Mouse (Mus musculus): ENCODE data around the gene Slc44a5. TPM values are rescaled to one million over a fixed set of nuclear protein-coding genes. Genes with fewer than 3 reads are reported as not detected.

Slc44a5 gene
- polyA plus RNA-seq, 1 experiment from 2014 or later = 0.56 TPM

DNA sequence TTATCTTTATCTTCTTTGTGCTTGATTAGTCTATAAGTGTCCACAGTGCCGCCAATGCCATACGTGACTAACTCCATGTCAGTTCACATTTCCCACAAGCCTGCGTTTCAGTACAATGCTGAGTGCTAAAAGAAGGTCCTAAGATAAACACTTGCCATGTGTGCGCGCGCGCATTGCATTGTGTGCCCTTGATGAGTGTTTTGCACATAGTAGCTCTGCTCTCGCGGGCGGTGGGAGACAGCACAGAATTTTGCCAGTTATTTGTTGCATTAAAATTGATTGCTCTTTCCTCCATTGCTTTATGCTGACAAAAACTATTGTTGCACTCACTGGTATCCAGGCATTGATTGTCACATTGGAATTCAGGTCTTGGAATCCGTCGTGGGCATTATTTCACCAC is 108.5 kb downstream of the Slc44a5 start:
- no peaks in the 10 kb centered on the region for H3K36me3 ChIP-seq (ENCODE audit: control insufficient read depth, insufficient read depth)
- H3K9ac ChIP-seq (ENCODE audit: low read length) = no peak overlapping the region
- peak; percentile 79; the same call in 1 of the 2 replicates for ATAC-seq (replicated peaks; ENCODE audit: extremely low read depth, insufficient read depth, low FRiP score)
- H3K27ac ChIP-seq (ENCODE audit: low read length) = peak overlapping the region; percentile 17; the same call in 1 of the 2 replicates
- no peak overlapping the region for H3K4me3 ChIP-seq (ENCODE audit: low read length)
- H3K4me2 ChIP-seq (ENCODE audit: low read depth, low read length) = no peak overlapping the region
- H3K27me3 ChIP-seq (ENCODE audit: control insufficient read depth, insufficient read depth, low read length) = no peaks in the 10 kb centered on the region
- no peaks in the 10 kb centered on the region for H3K9me3 ChIP-seq (replicated peaks; ENCODE audit: control insufficient read depth, low read length)
- H3K4me1 ChIP-seq (ENCODE audit: control insufficient read depth, insufficient read depth, low read length) = no peaks in the 10 kb centered on the region
- WGBS = 59% methylated on average over 12 of the region's 12 CpGs

DNA sequence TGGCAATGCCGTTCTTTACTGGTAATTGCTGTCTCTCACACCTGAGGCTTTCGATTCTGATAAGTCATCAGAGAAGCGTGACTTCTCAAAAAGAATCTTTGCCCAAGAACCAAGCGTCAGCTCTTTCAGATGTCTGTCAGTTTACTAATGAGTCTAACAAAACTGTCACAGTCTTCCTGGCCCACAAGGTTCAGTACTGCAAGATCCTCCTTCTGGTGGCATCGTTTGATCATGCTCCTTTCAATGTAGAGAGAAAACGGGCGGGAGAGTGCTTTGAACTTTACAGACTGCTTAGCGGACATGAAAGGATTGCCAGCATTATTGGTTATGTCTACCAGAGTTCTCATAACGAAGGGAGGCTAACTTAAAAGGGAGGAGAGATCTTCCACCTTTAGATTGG is 109.0 kb downstream of the Slc44a5 start:
- H3K4me1 ChIP-seq (ENCODE audit: control insufficient read depth, insufficient read depth, low read length) = no peaks in the 10 kb centered on the region
- H3K36me3 ChIP-seq (ENCODE audit: control insufficient read depth, insufficient read depth) = no peaks in the 10 kb centered on the region
- no peaks in the 10 kb centered on the region for H3K27me3 ChIP-seq (ENCODE audit: control insufficient read depth, insufficient read depth, low read length)
- WGBS = 62% methylated on average over 9 of the region's 9 CpGs
- no peak overlapping the region for H3K9ac ChIP-seq (ENCODE audit: low read length)
- H3K9me3 ChIP-seq (replicated peaks; ENCODE audit: control insufficient read depth, low read length) = no peaks in the 10 kb centered on the region
- 0 out of 2 replicates have a peak overlapping the region, but pooled peaks have one; percentile 17 for H3K27ac ChIP-seq (ENCODE audit: low read length)
- H3K4me2 ChIP-seq (ENCODE audit: low read depth, low read length) = no peak overlapping the region
- H3K4me3 ChIP-seq (ENCODE audit: low read length) = no peak overlapping the region
- ATAC-seq (replicated peaks; ENCODE audit: extremely low read depth, insufficient read depth, low FRiP score) = no peak

GRCm38 (mm10) chr3:154082961-154083360 is 109.7 kb downstream of the Slc44a5 start:
- H3K4me2 ChIP-seq (ENCODE audit: low read depth, low read length) = no peak overlapping the region

GRCm38 (mm10) chr3:154089996-154090395 is 116.8 kb downstream of the Slc44a5 start:
- no peak for ATAC-seq (replicated peaks; ENCODE audit: extremely low read depth, insufficient read depth, low FRiP score)
- no peak overlapping the region for H3K4me2 ChIP-seq (ENCODE audit: low read depth, low read length)
- H3K9ac ChIP-seq (ENCODE audit: low read length) = no peak overlapping the region
- H3K4me3 ChIP-seq (ENCODE audit: low read length) = no peak overlapping the region
- no peak overlapping the region for H3K27ac ChIP-seq (ENCODE audit: low read length)
- H3K9me3 ChIP-seq (replicated peaks; ENCODE audit: control insufficient read depth, low read length) = no peaks in the 10 kb centered on the region
- H3K27me3 ChIP-seq (ENCODE audit: control insufficient read depth, insufficient read depth, low read length) = no peaks in the 10 kb centered on the region
- no peaks in the 10 kb centered on the region for H3K36me3 ChIP-seq (ENCODE audit: control insufficient read depth, insufficient read depth)
- 75% methylated on average over 5 of the region's 5 CpGs for WGBS
- H3K4me1 ChIP-seq (ENCODE audit: control insufficient read depth, insufficient read depth, low read length) = no peaks in the 10 kb centered on the region

More at GRCm38 (mm10) chr3:154082961-154083360, 109.7 kb downstream of the Slc44a5 start:
- Histone ChIP-seq H3K4me3 (ENCODE audit: low read length) (no peak overlapping the region), H3K36me3 (ENCODE audit: control insufficient read depth, insufficient read depth) (no peaks in the 10 kb centered on the region), H3K9me3 (replicated peaks; ENCODE audit: control insufficient read depth, low read length) (no peaks in the 10 kb centered on the region), H3K27ac (ENCODE audit: low read length) (no peak overlapping the region), H3K27me3 (ENCODE audit: control insufficient read depth, insufficient read depth, low read length) (no peaks in the 10 kb centered on the region), H3K4me1 (ENCODE audit: control insufficient read depth, insufficient read depth, low read length) (no peaks in the 10 kb centered on the region), H3K9ac (ENCODE audit: low read length) (no peak overlapping the region)
- 72% methylated on average over 7 of the region's 7 CpGs for WGBS
- no peak for ATAC-seq (replicated peaks; ENCODE audit: extremely low read depth, insufficient read depth, low FRiP score)

DNA sequence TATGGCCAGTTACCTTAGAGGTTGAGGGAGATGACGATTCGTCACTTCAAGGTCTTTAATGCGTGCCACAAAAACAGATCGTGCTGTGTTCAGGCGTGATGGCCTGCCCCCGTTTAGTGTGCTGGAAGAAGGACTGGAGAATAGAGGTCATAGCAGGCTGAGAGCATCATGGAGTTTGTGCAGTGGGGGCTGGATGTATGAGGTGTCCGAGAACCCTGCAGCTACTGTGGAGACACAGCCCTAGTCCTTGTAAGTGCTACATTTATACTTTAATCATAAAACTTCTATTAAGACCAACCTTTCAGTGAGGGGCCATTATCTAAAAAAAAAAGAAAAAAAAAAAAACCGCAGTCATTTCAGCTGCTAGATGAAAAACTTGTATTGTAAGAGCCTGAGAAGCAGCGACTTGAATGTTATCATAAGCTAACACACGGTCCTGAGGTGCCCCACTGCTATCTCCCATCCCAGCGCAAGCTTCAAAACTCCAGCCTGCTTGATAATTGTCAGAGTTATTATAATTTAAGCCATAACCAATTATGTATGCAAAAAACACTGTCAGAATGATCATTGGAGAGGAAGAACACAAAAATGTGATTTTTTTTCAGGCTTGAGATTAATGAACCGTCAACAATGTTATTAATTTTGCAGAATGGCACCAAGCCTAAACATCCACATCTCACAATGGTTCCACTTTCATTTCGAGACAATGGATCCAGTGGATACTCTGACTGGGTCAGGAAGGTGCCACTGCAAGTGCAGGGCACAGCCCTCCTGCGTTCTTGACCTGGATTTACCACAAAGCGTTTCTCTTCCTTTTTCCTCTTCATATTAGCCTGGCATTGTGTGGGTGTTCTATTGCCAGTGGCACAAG is 118.5 kb downstream of the Slc44a5 start:
- Histone ChIP-seq H3K27ac (ENCODE audit: low read length) (no peak overlapping the region), H3K9me3 (replicated peaks; ENCODE audit: control insufficient read depth, low read length) (no peaks in the 10 kb centered on the region), H3K9ac (ENCODE audit: low read length) (no peak overlapping the region), H3K27me3 (ENCODE audit: control insufficient read depth, insufficient read depth, low read length) (no peaks in the 10 kb centered on the region), H3K4me1 (ENCODE audit: control insufficient read depth, insufficient read depth, low read length) (no peaks in the 10 kb centered on the region), H3K4me2 (ENCODE audit: low read depth, low read length) (no peak overlapping the region), H3K36me3 (ENCODE audit: control insufficient read depth, insufficient read depth) (no peaks in the 10 kb centered on the region), H3K4me3 (ENCODE audit: low read length) (no peak overlapping the region)
- no peak for ATAC-seq (replicated peaks; ENCODE audit: extremely low read depth, insufficient read depth, low FRiP score)
- 68% methylated on average over 15 of the region's 15 CpGs for WGBS

GRCm38 (mm10) chr3:154092466-154092865 is 119.2 kb downstream of the Slc44a5 start:
- H3K36me3 ChIP-seq (ENCODE audit: control insufficient read depth, insufficient read depth) = no peaks in the 10 kb centered on the region
- H3K4me2 ChIP-seq (ENCODE audit: low read depth, low read length) = peak overlapping the region; percentile 45
- no peaks in the 10 kb centered on the region for H3K27me3 ChIP-seq (ENCODE audit: control insufficient read depth, insufficient read depth, low read length)
- H3K9ac ChIP-seq (ENCODE audit: low read length) = no peak overlapping the region
- no peaks in the 10 kb centered on the region for H3K9me3 ChIP-seq (replicated peaks; ENCODE audit: control insufficient read depth, low read length)
- WGBS = 47% methylated on average over 7 of the region's 7 CpGs
- no peak overlapping the region for H3K27ac ChIP-seq (ENCODE audit: low read length)
- no peak for ATAC-seq (replicated peaks; ENCODE audit: extremely low read depth, insufficient read depth, low FRiP score)
- no peaks in the 10 kb centered on the region for H3K4me1 ChIP-seq (ENCODE audit: control insufficient read depth, insufficient read depth, low read length)
- no peak overlapping the region for H3K4me3 ChIP-seq (ENCODE audit: low read length)

GRCm38 (mm10) chr3:154093745-154094322 is 120.6 kb downstream of the Slc44a5 start:
- Histone ChIP-seq H3K36me3 (ENCODE audit: control insufficient read depth, insufficient read depth) (no peaks in the 10 kb centered on the region), H3K4me2 (ENCODE audit: low read depth, low read length) (no peak overlapping the region), H3K9ac (ENCODE audit: low read length) (no peak overlapping the region), H3K9me3 (replicated peaks; ENCODE audit: control insufficient read depth, low read length) (peaks cover 10% of the 10 kb centered on the region), H3K27me3 (ENCODE audit: control insufficient read depth, insufficient read depth, low read length) (no peaks in the 10 kb centered on the region), H3K4me1 (ENCODE audit: control insufficient read depth, insufficient read depth, low read length) (no peaks in the 10 kb centered on the region), H3K4me3 (ENCODE audit: low read length) (no peak overlapping the region), H3K27ac (ENCODE audit: low read length) (no peak overlapping the region)
- 0 out of 2 replicates have a peak, but pooled peaks have one; percentile 34 for ATAC-seq (replicated peaks; ENCODE audit: extremely low read depth, insufficient read depth, low FRiP score)
- 55% methylated on average over 8 of the region's 8 CpGs for WGBS

DNA sequence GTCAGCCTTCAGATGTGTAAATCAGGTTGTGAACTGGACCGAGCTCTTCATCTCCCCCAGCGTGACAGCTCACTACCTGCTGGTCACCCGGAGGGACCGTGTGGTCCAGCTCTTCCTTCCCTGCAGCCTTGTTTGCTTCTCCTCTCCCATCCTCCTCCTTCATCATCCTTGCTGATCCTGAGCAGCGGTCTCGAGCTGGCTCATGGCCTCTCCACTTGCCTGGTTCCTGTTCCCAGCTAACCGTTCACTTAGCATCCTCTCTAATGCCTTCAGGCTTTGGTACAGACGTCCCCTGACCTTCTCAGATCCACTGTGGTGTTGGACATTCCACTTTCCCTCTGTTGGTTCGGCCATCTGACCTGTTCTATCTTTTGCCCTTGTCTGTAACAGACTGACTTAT is 128.4 kb downstream of the Slc44a5 start:
- Histone ChIP-seq H3K9me3 (replicated peaks; ENCODE audit: control insufficient read depth, low read length) (peaks cover 10% of the 10 kb centered on the region), H3K4me1 (ENCODE audit: control insufficient read depth, insufficient read depth, low read length) (no peaks in the 10 kb centered on the region), H3K4me2 (ENCODE audit: low read depth, low read length) (no peak overlapping the region), H3K9ac (ENCODE audit: low read length) (no peak overlapping the region), H3K27ac (ENCODE audit: low read length) (no peak overlapping the region), H3K4me3 (ENCODE audit: low read length) (no peak overlapping the region), H3K36me3 (ENCODE audit: control insufficient read depth, insufficient read depth) (no peaks in the 10 kb centered on the region), H3K27me3 (ENCODE audit: control insufficient read depth, insufficient read depth, low read length) (no peaks in the 10 kb centered on the region)
- 77% methylated on average over 9 of the region's 9 CpGs for WGBS
- ATAC-seq (replicated peaks; ENCODE audit: extremely low read depth, insufficient read depth, low FRiP score) = no peak

DNA sequence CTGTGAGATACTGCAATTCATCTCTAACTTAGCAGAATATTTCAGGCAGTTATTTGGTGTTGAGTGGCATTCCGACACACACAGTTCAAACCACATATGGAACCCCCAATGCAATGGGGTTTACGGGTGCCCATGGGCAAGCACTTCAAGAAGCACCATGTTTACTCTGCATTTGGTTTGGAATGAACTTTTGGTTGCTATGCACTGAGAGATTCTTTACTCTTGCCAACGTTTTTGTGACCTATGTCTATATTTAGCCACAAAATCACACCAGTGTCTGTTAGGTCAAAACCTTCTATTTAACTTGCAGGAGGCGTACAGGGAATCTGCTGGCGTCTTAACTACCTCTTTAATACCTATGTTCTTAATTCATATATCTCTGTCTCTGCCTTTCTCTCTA is 137.3 kb downstream of the Slc44a5 start:
- H3K36me3 ChIP-seq (ENCODE audit: control insufficient read depth, insufficient read depth) = no peaks in the 10 kb centered on the region
- H3K27ac ChIP-seq (ENCODE audit: low read length) = 0 out of 2 replicates have a peak overlapping the region, but pooled peaks have one; percentile 23
- no peak; the same call in 1 of the 2 replicates for ATAC-seq (replicated peaks; ENCODE audit: extremely low read depth, insufficient read depth, low FRiP score)
- H3K4me3 ChIP-seq (ENCODE audit: low read length) = no peak overlapping the region
- H3K9me3 ChIP-seq (replicated peaks; ENCODE audit: control insufficient read depth, low read length) = peaks cover 3% of the 10 kb centered on the region; the same call in 1 of the 2 replicates
- H3K4me1 ChIP-seq (ENCODE audit: control insufficient read depth, insufficient read depth, low read length) = peaks cover 7% of the 10 kb centered on the region
- no peak overlapping the region for H3K9ac ChIP-seq (ENCODE audit: low read length)
- 40% methylated on average over 5 of the region's 5 CpGs for WGBS
- no peak overlapping the region for H3K4me2 ChIP-seq (ENCODE audit: low read depth, low read length)
- no peaks in the 10 kb centered on the region for H3K27me3 ChIP-seq (ENCODE audit: control insufficient read depth, insufficient read depth, low read length)
